Comparison of ENCODE assay signal across 16 mouse cellular contexts in genomic region chr1:34824208-34824607, GRCm38 (mm10).
"Had no signal": no experiment of that assay in that cellular context is flagged by ENCODE, and none has a peak within 500 bp of the region (broad histone marks: within the 10 kb centered on the region; RNA-seq: fewer than 3 reads in every experiment).

No protein-coding gene starts in this region.

- DNase-seq: kidney, adult 2 months; kidney, postnatal 25 days; liver, embryonic 13.5 days; lung, adult 2 months; lung, postnatal 14 days; lung, postnatal 4 days; right cerebral cortex, adult 18-20 months; right cerebral cortex, postnatal 25 days; spleen, adult 18-20 months; thymus, postnatal 25 days had no signal

- H3K4me1 ChIP-seq: liver, embryonic 13.5 days; midbrain, embryonic 12.5 days; midbrain, embryonic 15.5 days; neural tube, embryonic 12.5 days; stomach, embryonic 15.5 days had no signal

- ATAC-seq: midbrain, embryonic 15.5 days had no signal

- H3K27ac ChIP-seq: kidney, postnatal 0 days; liver, embryonic 13.5 days; midbrain, embryonic 12.5 days; midbrain, embryonic 15.5 days; neural tube, embryonic 12.5 days; neural tube, embryonic 15.5 days; stomach, embryonic 15.5 days had no signal

- H3K4me3 ChIP-seq: liver, embryonic 13.5 days; midbrain, embryonic 12.5 days; midbrain, embryonic 15.5 days; neural tube, embryonic 12.5 days; neural tube, embryonic 15.5 days; stomach, embryonic 15.5 days had no signal
